In the genomic region with DNA sequence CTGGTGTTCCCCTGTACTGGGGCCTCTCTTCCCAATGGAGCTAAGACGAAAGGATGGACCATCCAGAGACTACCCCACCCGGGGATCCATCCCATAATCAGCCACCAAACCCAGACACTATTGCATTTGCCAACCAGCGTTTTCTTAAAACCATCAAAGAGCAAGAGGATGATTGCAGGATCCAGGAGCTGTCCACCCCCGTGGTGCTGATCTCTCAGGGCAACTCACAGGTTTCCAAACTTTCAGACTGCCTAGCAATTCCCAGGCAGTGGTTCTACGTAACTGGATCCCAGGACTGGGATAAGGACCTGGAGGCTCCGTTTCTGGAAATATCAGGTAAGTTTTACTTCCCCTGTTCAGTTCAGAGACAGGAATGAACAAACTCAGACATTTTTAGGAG, we compare ENCODE assay signal across 9 mouse cellular contexts. TPM values are rescaled to one million over a fixed set of nuclear protein-coding genes. Genes with fewer than 3 reads are reported as not detected.
DNase-seq lines count a peak whose midpoint lies in the region; ATAC-seq and TF ChIP-seq lines count a peak whose summit lies in the region.
"Had no signal": no experiment of that assay in that cellular context is flagged by ENCODE, and none has a peak within 500 bp of the region (broad histone marks: within the 10 kb centered on the region; RNA-seq: fewer than 3 reads in every experiment).

No protein-coding gene starts in this region.

- TF ChIP-seq EP300 in lung, postnatal 0 days (IDR thresholded peaks at IDR 0.05), result no peak

- no peak overlapping the region for H3K27ac ChIP-seq in lung, postnatal 0 days (ENCODE audit: low read length)

- DNase-seq in lung, postnatal 0 days (ENCODE audit: low spot score), result peak; percentile 18
- DNase-seq in lung, adult 2 months, result no peak
- DNase-seq in adipocyte (ENCODE audit: low spot score), result peak; percentile 8
- DNase-seq in embryo, embryonic 10.5 days (ENCODE audit: low spot score), result peak; percentile 79

- TF ChIP-seq CTCF in lung, postnatal 0 days (IDR thresholded peaks at IDR 0.05), result no peak
- no peak for TF ChIP-seq CTCF in lung, adult 2 months (IDR thresholded peaks at IDR 0.05; ENCODE audit: insufficient read depth, low read length)

- no peaks in the 10 kb centered on the region for H3K79me2 ChIP-seq in myocyte (ENCODE audit: control insufficient read depth, insufficient read depth)

- no peaks in the 10 kb centered on the region for H3K27me3 ChIP-seq in lung, postnatal 0 days (replicated peaks; ENCODE audit: insufficient read depth, low read length)
- no peaks in the 10 kb centered on the region for H3K27me3 ChIP-seq in myocyte (ENCODE audit: control insufficient read depth, insufficient read depth, insufficient read length)

- 16% methylated on average over 6 of the region's 6 CpGs for WGBS in lung, postnatal 0 days
- WGBS in lung, adult 2 months, result 26% methylated on average over 6 of the region's 6 CpGs

- ATAC-seq in lung, postnatal 0 days, result no peak
- ATAC-seq in erythroid progenitor cell, adult 5-6 weeks (replicated peaks; ENCODE audit: low FRiP score, poor library complexity, severe bottlenecking), result no peak
- no peak for ATAC-seq in cerebellum, adult (ENCODE audit: insufficient number of reproducible peaks, low FRiP score, low TSS enrichment)

- TF ChIP-seq POLR2A in lung, adult 2 months (IDR thresholded peaks at IDR 0.05; ENCODE audit: borderline replicate concordance, extremely low read depth, low read depth, low read length), result no peak
- TF ChIP-seq POLR2A in myocyte (IDR thresholded peaks at IDR 0.05; ENCODE audit: insufficient read length, low read depth), result no peak

- no peaks in the 10 kb centered on the region for H3K9me3 ChIP-seq in lung, postnatal 0 days (ENCODE audit: low read length)

- no peak overlapping the region for H3ac ChIP-seq in myocyte (ENCODE audit: control insufficient read depth, insufficient read length)

- H3K4me3 ChIP-seq in lung, postnatal 0 days (ENCODE audit: low read depth, low read length), result no peak overlapping the region
- no peak overlapping the region for H3K4me3 ChIP-seq in lung, adult 2 months (replicated peaks; ENCODE audit: extremely low read depth, low read depth, low read length)
- H3K4me3 ChIP-seq in myocyte, result no peak overlapping the region

- no peaks in the 10 kb centered on the region for H3K4me1 ChIP-seq in lung, postnatal 0 days (ENCODE audit: insufficient read depth, low read depth, low read length)
- no peaks in the 10 kb centered on the region for H3K4me1 ChIP-seq in lung, adult 2 months (ENCODE audit: control insufficient read depth, insufficient read depth, low read length)

- H3K9ac ChIP-seq in lung, postnatal 0 days (replicated peaks; ENCODE audit: low read depth), result no peak overlapping the region

- H3K4me2 ChIP-seq in lung, postnatal 0 days (replicated peaks; ENCODE audit: low read depth, low read length), result no peak overlapping the region
- no peak overlapping the region for H3K4me2 ChIP-seq in myocyte (ENCODE audit: low read depth)

- H3K36me3 ChIP-seq in lung, postnatal 0 days (ENCODE audit: insufficient read depth, low read length), result no peaks in the 10 kb centered on the region
- H3K36me3 ChIP-seq in myocyte (ENCODE audit: control insufficient read depth, insufficient read depth), result no peaks in the 10 kb centered on the region

TF ChIP-seq in myocyte, 11 proteins besides CTCF, POLR2A, EP300 and RAD21:
- no peak for TF ChIP-seq MYOD1 (IDR thresholded peaks at IDR 0.05; ENCODE audit: control insufficient read depth in 1 of 3, insufficient read length in 2 of 3, low read depth in 2 of 3)
- TF ChIP-seq TCF3 (IDR thresholded peaks at IDR 0.05; ENCODE audit: insufficient read length, low read depth), result no peak
- TF ChIP-seq POLR2AphosphoS2 (IDR thresholded peaks at IDR 0.05; ENCODE audit: insufficient read length, low read depth), result no peak
- TF ChIP-seq REST (IDR thresholded peaks at IDR 0.05; ENCODE audit: insufficient read depth, insufficient read length), result peak; percentile 73
- no peak for TF ChIP-seq USF1 (IDR thresholded peaks at IDR 0.05; ENCODE audit: low read depth)
- TF ChIP-seq MAX (IDR thresholded peaks at IDR 0.05; ENCODE audit: low read depth), result no peak

RNA-seq across cellular contexts. Expression of a gene that starts 5.7 kb away (rescaled TPM):
- polyA plus RNA-seq in lung, postnatal 0 days (2015; fragmentation: Nextera tagmentation; extraction: Ambion mirVana), result not detected in 2 replicates
- not detected in 2 replicates for polyA plus RNA-seq in lung, adult 2 months (2012; rRNA removed)
- not detected for polyA plus RNA-seq in myocyte (2012; fragmentation: generic; extraction: Trizol)
- total RNA-seq in erythroid progenitor cell, adult 5-6 weeks (2015; ENCODE audit: low replicate concordance), result not detected in 2 replicates
- total RNA-seq in erythroid progenitor cell, adult 5-6 weeks (2017; ENCODE audit: low replicate concordance), result not detected in 2 replicates
- total RNA-seq: gastrocnemius, postnatal 4 days; liver, adult 2 months had no signal
- polyA plus RNA-seq: liver, adult 2 months had no signal
